Comparison of ENCODE assay signal across 8 mouse cellular contexts in genomic region chr19:41484361-41484760, GRCm38 (mm10). TPM values are rescaled to one million over a fixed set of nuclear protein-coding genes. Genes with fewer than 3 reads are reported as not detected.
DNase-seq lines count a peak whose midpoint lies in the region; ATAC-seq and TF ChIP-seq lines count a peak whose summit lies in the region.

No protein-coding gene starts in this region.

- no peak for TF ChIP-seq CTCF in MEL (IDR thresholded peaks at IDR 0.05 in 2 of 3, conservative IDR thresholded peaks at IDR 0.05 in 1 of 3; ENCODE audit: control insufficient read depth in 1 of 3, insufficient read depth in 1 of 3, low read depth in 2 of 3, low read length in 3 of 3, poor library complexity in 1 of 3, severe bottlenecking in 1 of 3)

- H3K79me2 ChIP-seq in MEL (ENCODE audit: control insufficient read depth, insufficient read depth, low read length, poor library complexity), result peaks cover 49% of the 10 kb centered on the region

- no peak for DNase-seq in heart, adult 9 months (ENCODE audit: low spot score in 2 of 2)
- DNase-seq in MEL (ENCODE audit: low read depth, low spot score) (peak; percentile 44), MN1 (ENCODE audit: low spot score) (no peak)
- DNase-seq in hindbrain, embryonic 11.5 days (ENCODE audit: low spot score), result peak; percentile 18
- DNase-seq in mesoderm, embryonic 11.5 days (ENCODE audit: low read depth, low spot score), result peak; percentile 6
- DNase-seq in left cerebral cortex, postnatal 25 days (ENCODE audit: low spot score in 2 of 2), result no peak
- no peak for DNase-seq in kidney, postnatal 14 days

- H3K27me3 ChIP-seq in heart, embryonic 11.5 days (ENCODE audit: control insufficient read depth, insufficient read depth, low read length), result no peaks in the 10 kb centered on the region
- H3K27me3 ChIP-seq in MEL (ENCODE audit: control insufficient read depth in 1 of 2, insufficient read depth in 2 of 2, low read length in 2 of 2), result no peaks in the 10 kb centered on the region
- H3K27me3 ChIP-seq in hindbrain, embryonic 11.5 days (ENCODE audit: control insufficient read depth, insufficient read depth, low read length), result no peaks in the 10 kb centered on the region

- no peak overlapping the region for H3K9ac ChIP-seq in heart, embryonic 11.5 days (ENCODE audit: low read depth, low read length)
- H3K9ac ChIP-seq in MEL (ENCODE audit: control insufficient read depth, low read depth, low read length, poor library complexity, severe bottlenecking), result peak overlapping the region; percentile 47
- no peak overlapping the region for H3K9ac ChIP-seq in hindbrain, embryonic 11.5 days (ENCODE audit: low read depth, low read length)

- H3K4me2 ChIP-seq in heart, embryonic 11.5 days, result peak overlapping the region; percentile 48
- peak overlapping the region; percentile 73 for H3K4me2 ChIP-seq in hindbrain, embryonic 11.5 days (replicated peaks; ENCODE audit: low read depth, low read length)

- ATAC-seq in heart, embryonic 11.5 days (replicated peaks; ENCODE audit: insufficient number of reproducible peaks, low FRiP score, low TSS enrichment), result no peak
- no peak for ATAC-seq in hindbrain, embryonic 11.5 days (ENCODE audit: low FRiP score)

- no peaks in the 10 kb centered on the region for H3K9me3 ChIP-seq in heart, embryonic 11.5 days (replicated peaks; ENCODE audit: control insufficient read depth, low read length)
- H3K9me3 ChIP-seq in MEL (replicated peaks; ENCODE audit: insufficient read depth, low read length), result no peaks in the 10 kb centered on the region
- no peaks in the 10 kb centered on the region for H3K9me3 ChIP-seq in hindbrain, embryonic 11.5 days (ENCODE audit: control insufficient read depth, low read length)

- H3K27ac ChIP-seq in heart, embryonic 11.5 days (ENCODE audit: low read depth, low read length), result no peak overlapping the region
- no peak overlapping the region for H3K27ac ChIP-seq in MEL (ENCODE audit: control insufficient read depth, low read depth, low read length)
- no peak overlapping the region for H3K27ac ChIP-seq in hindbrain, embryonic 11.5 days (ENCODE audit: low read depth, low read length)

- intact Hi-C loops in left cerebral cortex, postnatal 25 days (cut with DNase I), result loop anchor here (5.0 kb wide), 3 partner anchors 167 to 363 kb away; partner anchors contain the start of genes Frat2 and Tm9sf3

- no peak for TF ChIP-seq RAD21 in MEL (IDR thresholded peaks at IDR 0.05; ENCODE audit: low read depth, low read length)

- 34% methylated on average over 5 of the region's 5 CpGs for WGBS in heart, embryonic 11.5 days (ENCODE audit: insufficient replicate concordance)
- 14% methylated on average over 5 of the region's 5 CpGs for WGBS in hindbrain, embryonic 11.5 days

- 0 out of 2 replicates have a peak overlapping the region, but pooled peaks have one; percentile 4 for H3K4me3 ChIP-seq in heart, embryonic 11.5 days (ENCODE audit: low read depth, low read length)
- peak overlapping the region; percentile 39 to 93 for H3K4me3 ChIP-seq in MEL (ENCODE audit: control insufficient read depth in 1 of 2, insufficient read depth in 1 of 2, low read depth in 2 of 2, low read length in 2 of 2)
- peak overlapping the region; percentile 68 for H3K4me3 ChIP-seq in hindbrain, embryonic 11.5 days (ENCODE audit: low read depth, low read length)

- H3K36me3 ChIP-seq in heart, embryonic 11.5 days (ENCODE audit: control insufficient read depth, insufficient read depth, low read length), result no peaks in the 10 kb centered on the region
- H3K36me3 ChIP-seq in MEL (ENCODE audit: control insufficient read depth in 1 of 2, insufficient read depth in 2 of 2, low read length in 2 of 2), result peaks cover 19 to 36% of the 10 kb centered on the region in 2 experiments
- H3K36me3 ChIP-seq in hindbrain, embryonic 11.5 days (ENCODE audit: control insufficient read depth, insufficient read depth, low read length), result no peaks in the 10 kb centered on the region

- no peak for TF ChIP-seq EP300 in MEL (IDR thresholded peaks at IDR 0.05; ENCODE audit: low read depth in 1 of 2, low read length in 2 of 2)

- TF ChIP-seq POLR2A in MEL (IDR thresholded peaks at IDR 0.05; ENCODE audit: control insufficient read depth in 1 of 2, insufficient read depth in 1 of 2, low read depth in 1 of 2, low read length in 2 of 2, poor library complexity in 1 of 2), result 0 out of 4 replicates have a peak, but pooled peaks of 1 of the 2 experiments have one; percentile 8

- peaks cover 6% of the 10 kb centered on the region; the same call in 1 of the 2 replicates for H3K4me1 ChIP-seq in heart, embryonic 11.5 days (ENCODE audit: control insufficient read depth, insufficient read depth, low read length)
- peaks cover 9 to 17% of the 10 kb centered on the region in 2 experiments; a peak in 3 of 4 replicates for H3K4me1 ChIP-seq in MEL (ENCODE audit: control insufficient read depth in 1 of 2, insufficient read depth in 2 of 2, low read length in 2 of 2)
- no peaks in the 10 kb centered on the region; the same call in 1 of the 2 replicates for H3K4me1 ChIP-seq in hindbrain, embryonic 11.5 days (replicated peaks; ENCODE audit: control insufficient read depth, insufficient read depth, low read length)

TF ChIP-seq in MEL, 35 proteins besides CTCF, POLR2A, EP300 and RAD21:
- no peak for TF ChIP-seq JUND (IDR thresholded peaks at IDR 0.05; ENCODE audit: low read depth, low read length)
- no peak for TF ChIP-seq MAFK (IDR thresholded peaks at IDR 0.05; ENCODE audit: borderline replicate concordance, low read depth, low read length)
- TF ChIP-seq MXI1 (IDR thresholded peaks at IDR 0.05; ENCODE audit: low read depth, low read length), result no peak; the same call in 1 of the 2 replicates
- TF ChIP-seq KAT2A (conservative IDR thresholded peaks at IDR 0.05; ENCODE audit: low read depth, low read length), result no peak
- no peak for TF ChIP-seq POLR2AphosphoS2 (IDR thresholded peaks at IDR 0.05; ENCODE audit: low read length)
- no peak for TF ChIP-seq CHD1 (IDR thresholded peaks at IDR 0.05; ENCODE audit: low read depth, low read length)
- no peak for TF ChIP-seq NELFE (IDR thresholded peaks at IDR 0.05; ENCODE audit: low read depth, low read length)
- TF ChIP-seq ZC3H11A (IDR thresholded peaks at IDR 0.05; ENCODE audit: low read depth, low read length), result no peak
- TF ChIP-seq UBTF (IDR thresholded peaks at IDR 0.05; ENCODE audit: borderline replicate concordance, insufficient read depth, low read depth, low read length), result no peak
- no peak for TF ChIP-seq BHLHE40 (IDR thresholded peaks at IDR 0.05; ENCODE audit: borderline replicate concordance, low read depth, low read length)
- TF ChIP-seq SMC3 (IDR thresholded peaks at IDR 0.05; ENCODE audit: low read depth, low read length), result no peak
- no peak for TF ChIP-seq RCOR1 (IDR thresholded peaks at IDR 0.05; ENCODE audit: low read depth, low read length)
- TF ChIP-seq MYB (IDR thresholded peaks at IDR 0.05; ENCODE audit: low read depth, low read length), result no peak
- TF ChIP-seq ZKSCAN1 (IDR thresholded peaks at IDR 0.05; ENCODE audit: low read depth, low read length), result no peak

RNA-seq across cellular contexts. Expression of gene Lcor, which starts 1.9 kb away (rescaled TPM):
- polyA plus RNA-seq in heart, embryonic 11.5 days (2014; fragmentation: Nextera tagmentation; extraction: Ambion mirVana), result 13.1 and 16.3 TPM in 2 replicates
- 8.7 and 9.1 TPM in 2 replicates for total RNA-seq in MEL (2012; rRNA removed)
- polyA plus RNA-seq in MEL (2012; ENCODE audit: insufficient read depth in 1 of 2, insufficient read length in 2 of 2, low read depth in 1 of 2, low replicate concordance in 2 of 2, missing spikeins in 1 of 2), result 1 to 10 TPM in 1 of 2 experiments, not detected in 1; 8.1 TPM
- 33.2 and 37.0 TPM in 2 replicates for polyA plus RNA-seq in hindbrain, embryonic 11.5 days (2014; fragmentation: Nextera tagmentation; extraction: Ambion mirVana)
- total RNA-seq in left cerebral cortex, postnatal 25 days (2021), result 10 to 100 TPM; 19.5 to 19.8 TPM

Comparison
In these comparisons a context has a peak if more than half of its experiments do, and no peak if none do; other contexts are left out.
1. H3K4me3 ChIP-seq: peak in every context shown above with its lines; median percentile 68 in hindbrain, embryonic 11.5 days; 66 in MEL; 4 in heart, embryonic 11.5 days.
2. DNase-seq: peak in MEL (single experiment), hindbrain, embryonic 11.5 days (single experiment) and mesoderm, embryonic 11.5 days (single experiment); none in heart, adult 9 months (0 of 2), left cerebral cortex, postnatal 25 days (0 of 2), MN1 (single experiment) and kidney, postnatal 14 days (single experiment).